Mouse (Mus musculus) CH12.LX (cell line): ENCODE data around the gene Stag1. TPM values are rescaled to one million over a fixed set of nuclear protein-coding genes. Genes with fewer than 3 reads are reported as not detected.

Experiments used
- DNase-seq: peaks from one replicate; pipeline ENCODE4 v3.0.0-alpha.2; 2013; ENCODE audit errors: extremely low read depth
- H3K27ac ChIP-seq: 2 replicates; pipeline ENCODE4 v1.5.1; 2012; ENCODE audit warnings: low read depth, mild to moderate bottlenecking, control low read depth, moderate library complexity; ENCODE audit not compliant: insufficient read depth
- H3K27me3 ChIP-seq: replicated peaks from 2 replicates; pipeline ENCODE3; 2012; ENCODE audit warnings: inconsistent platforms
- H3K36me3 ChIP-seq, 2 experiments: replicated peaks in 1 of 2; 2 replicates each; pipeline versions ENCODE3 to v1.6.1; 2012; ENCODE audit warnings: inconsistent platforms in 1 of 2, low read length in 1 of 2, mild to moderate bottlenecking in 1 of 2, mixed read lengths in 1 of 2, moderate library complexity in 1 of 2; ENCODE audit not compliant: control insufficient read depth in 1 of 2, insufficient read depth in 1 of 2
- H3K4me1 ChIP-seq, 2 experiments: 2 replicates each; pipeline ENCODE4 v1.6.1; 2012; ENCODE audit warnings: inconsistent platforms in 1 of 2, moderate library complexity in 1 of 2; ENCODE audit not compliant: insufficient read depth in 2 of 2, control insufficient read depth in 1 of 2
- H3K4me2 ChIP-seq: 2 replicates; pipeline ENCODE4 v1.6.1; 2012; ENCODE audit warnings: low read depth, mild to moderate bottlenecking, control low read depth; ENCODE audit not compliant: poor library complexity, insufficient read depth, severe bottlenecking
- H3K4me3 ChIP-seq, 3 experiments: fragments of 150-350 bp in 1 of 3; sonication (generic) in 1 of 3; replicated peaks in 1 of 3; 2 replicates each; pipeline versions ENCODE3 to v1.5.1; 2011 to 2012; ENCODE audit warnings: low read depth in 2 of 3, low read length in 2 of 3, mild to moderate bottlenecking in 2 of 3, moderate library complexity in 2 of 3, control low read depth in 1 of 3, improper control_type of control experiment in 1 of 3, inconsistent platforms in 1 of 3, mixed read lengths in 1 of 3; ENCODE audit not compliant: poor library complexity in 1 of 3
- H3K79me2 ChIP-seq: replicated peaks from 2 replicates; pipeline ENCODE4 v1.6.1; 2012; ENCODE audit warnings: mild to moderate bottlenecking, moderate library complexity; ENCODE audit not compliant: control insufficient read depth, poor library complexity, insufficient read depth, severe bottlenecking; ENCODE audit errors: extremely low read depth
- H3K9ac ChIP-seq: 2 replicates; pipeline ENCODE4 v1.6.1; 2012; ENCODE audit warnings: low read depth, mild to moderate bottlenecking, control low read depth, moderate library complexity; ENCODE audit not compliant: insufficient read depth
- H3K9me3 ChIP-seq: replicated peaks from 2 replicates; pipeline ENCODE3; 2012; ENCODE audit warnings: low read length, inconsistent platforms, mixed read lengths
- BHLHE40 ChIP-seq: IDR thresholded peaks from 2 replicates; pipeline ENCODE4 v1.6.1; 2011; ENCODE audit warnings: mild to moderate bottlenecking, low read depth, low read length, improper control_type of control experiment
- CHD2 ChIP-seq: IDR thresholded peaks from 2 replicates; pipeline ENCODE4 v1.6.1; 2011; ENCODE audit warnings: low read length, improper control_type of control experiment
- CTCF ChIP-seq, 2 experiments: IDR thresholded peaks in 1 of 2; conservative IDR thresholded peaks in 1 of 2; 2 replicates each; pipeline ENCODE4 v1.5.1; 2011 to 2012; ENCODE audit warnings: low read depth in 2 of 2, low read length in 2 of 2, improper control_type of control experiment in 1 of 2, inconsistent platforms in 1 of 2, mild to moderate bottlenecking in 1 of 2, moderate library complexity in 1 of 2
- E2F4 ChIP-seq: IDR thresholded peaks from 2 replicates; pipeline ENCODE4 v1.6.1; 2011; ENCODE audit warnings: low read depth, low read length, improper control_type of control experiment; ENCODE audit not compliant: insufficient replicate concordance
- ETS1 ChIP-seq: conservative IDR thresholded peaks from 2 replicates; pipeline ENCODE4 v1.6.1; 2012; ENCODE audit warnings: low read depth, mild to moderate bottlenecking, inconsistent platforms, low read length, improper control_type of control experiment, moderate library complexity
- GABPA ChIP-seq: IDR thresholded peaks from 2 replicates; pipeline ENCODE4 v1.6.1; 2012; ENCODE audit warnings: low read depth, low read length, improper control_type of control experiment, inconsistent platforms; ENCODE audit not compliant: insufficient replicate concordance
- IRF4 ChIP-seq: IDR thresholded peaks from 2 replicates; pipeline ENCODE4 v1.6.1; 2014; ENCODE audit warnings: low read depth, mild to moderate bottlenecking, inconsistent platforms, low read length, improper control_type of control experiment
- JUN ChIP-seq: IDR thresholded peaks from 2 replicates; pipeline ENCODE4 v1.6.1; 2011; ENCODE audit warnings: low read depth, mild to moderate bottlenecking, low read length, improper control_type of control experiment, moderate library complexity; ENCODE audit not compliant: insufficient read depth
- KAT2A ChIP-seq: IDR thresholded peaks from 2 replicates; pipeline ENCODE4 v1.6.1; 2012; ENCODE audit warnings: low read length, improper control_type of control experiment, inconsistent platforms; ENCODE audit not compliant: insufficient replicate concordance
- MAX ChIP-seq: IDR thresholded peaks from 2 replicates; pipeline ENCODE4 v1.6.1; 2011; ENCODE audit warnings: low read length, improper control_type of control experiment
- MAZ ChIP-seq: IDR thresholded peaks from 2 replicates; pipeline ENCODE4 v1.6.1; 2012; ENCODE audit warnings: low read depth, mild to moderate bottlenecking, inconsistent platforms, low read length, improper control_type of control experiment, moderate library complexity
- MXI1 ChIP-seq: IDR thresholded peaks from 2 replicates; pipeline ENCODE4 v1.6.1; 2011; ENCODE audit warnings: mild to moderate bottlenecking, low read depth, low read length, improper control_type of control experiment
- MYC ChIP-seq: IDR thresholded peaks from 2 replicates; pipeline ENCODE4 v1.6.1; 2011; ENCODE audit warnings: low read depth, mild to moderate bottlenecking, improper control_type of control experiment, low read length
- POLR2AphosphoS2 ChIP-seq: IDR thresholded peaks from 2 replicates; pipeline ENCODE4 v1.6.1; 2011; ENCODE audit warnings: low read depth, low read length, improper control_type of control experiment
- RCOR1 ChIP-seq: conservative IDR thresholded peaks from 2 replicates; pipeline ENCODE4 v1.6.1; 2012; ENCODE audit warnings: low read depth, mild to moderate bottlenecking, inconsistent platforms, low read length, improper control_type of control experiment
- SMC3 ChIP-seq: IDR thresholded peaks from 2 replicates; pipeline ENCODE4 v1.6.1; 2011; ENCODE audit warnings: low read depth, low read length, improper control_type of control experiment
- TCF12 ChIP-seq: IDR thresholded peaks from 2 replicates; pipeline ENCODE4 v1.6.1; 2014; ENCODE audit warnings: low read depth, mild to moderate bottlenecking, inconsistent platforms, low read length, improper control_type of control experiment
- UBTF ChIP-seq: IDR thresholded peaks from 2 replicates; pipeline ENCODE4 v1.6.1; 2012; ENCODE audit warnings: low read depth, mild to moderate bottlenecking, inconsistent platforms, low read length, improper control_type of control experiment, moderate library complexity
- USF1 ChIP-seq: IDR thresholded peaks from 2 replicates; pipeline ENCODE4 v1.6.1; 2014; ENCODE audit warnings: low read depth, mild to moderate bottlenecking, inconsistent platforms, low read length, improper control_type of control experiment
- ZC3H11A ChIP-seq: IDR thresholded peaks from 2 replicates; pipeline ENCODE4 v1.6.1; 2012; ENCODE audit warnings: low read depth, mild to moderate bottlenecking, inconsistent platforms, low read length, improper control_type of control experiment
- ZMIZ1 ChIP-seq: IDR thresholded peaks from 2 replicates; pipeline ENCODE4 v1.6.1; 2012; ENCODE audit warnings: low read depth, mild to moderate bottlenecking, inconsistent platforms, low read length, improper control_type of control experiment
- ZNF384 ChIP-seq: IDR thresholded peaks from 2 replicates; pipeline ENCODE4 v1.6.1; 2012; ENCODE audit warnings: low read depth, low read length, improper control_type of control experiment, inconsistent platforms
- dilution Hi-C: fragments of 300-500 bp; cut with MboI; formaldehyde crosslinking; loops from 2 replicates; pipeline ENCODE4 v1.14.3; 2020; ENCODE audit warnings: low sequenced_read_pairs; ENCODE audit not compliant: extremely low pct_unique_long_range_greater_than_20kb, extremely low pct_ligation_motif_present
- in situ Hi-C: fragments of 300-500 bp; cut with MboI; formaldehyde crosslinking; loops from 3 replicates; pipeline ENCODE4 v1.14.3; 2019; ENCODE audit warnings: low sequenced_read_pairs, low pct_ligation_motif_present, low pct_unique_long_range_greater_than_20kb, mixed read lengths
- polyA plus RNA-seq: library from polyadenylated mRNA; unstranded; fragments of >175 nt; gene quantifications from 2 replicates; pipeline ENCODE4 v1.2.1, GENCODE M21; 2012; ENCODE audit warnings: low read depth; ENCODE audit not compliant: insufficient read length
- total RNA-seq, 2 experiments: library from RNA; depleted of rRNA; stranded (reverse); fragments of 300-350 nt in 1 of 2; fragments of >200 nt in 1 of 2; gene quantifications; 2 replicates each; pipeline ENCODE4 v1.2.3; 2012 to 2014

The Stag1 gene
- total and polyA plus RNA-seq, 3 experiments, result 24.5 to 45.9 (median 33.7) TPM

- dilution Hi-C loops, result no loop called here
- H3K4me1 ChIP-seq, result 0 out of 4 replicates have a peak, but pooled peaks cover 0 to 3% of the 10 kb centered on the region in 2 experiments
- no peak overlapping the region for H3K9ac ChIP-seq
- no peak overlapping the region for H3K27ac ChIP-seq
- no peak overlapping the region for H3K4me2 ChIP-seq
- no peak for DNase-seq
- in situ Hi-C loops, result no loop called here
- no peaks in the 10 kb centered on the region for H3K36me3 ChIP-seq
- TF ChIP-seq POLR2AphosphoS2 (no peak), GABPA (no peak), USF1 (no peak), MYC (no peak), TCF12 (no peak), CTCF (conservative IDR thresholded peaks at IDR 0.05 in 1 of 2, IDR thresholded peaks at IDR 0.05 in 1 of 2; ENCODE audit: low read depth in 2 of 2, low read length in 2 of 2) (no peak), ETS1 (no peak), E2F4 (no peak), JUN (no peak), BHLHE40 (no peak)
- no peak overlapping the region for H3K4me3 ChIP-seq
- no peaks in the 10 kb centered on the region for H3K9me3 ChIP-seq
- no peaks in the 10 kb centered on the region for H3K27me3 ChIP-seq
- no peaks in the 10 kb centered on the region for H3K79me2 ChIP-seq
Measured at GRCm38 (mm10) chr9:100582883-100583575, 14.6 kb upstream of the Stag1 start.

DNA sequence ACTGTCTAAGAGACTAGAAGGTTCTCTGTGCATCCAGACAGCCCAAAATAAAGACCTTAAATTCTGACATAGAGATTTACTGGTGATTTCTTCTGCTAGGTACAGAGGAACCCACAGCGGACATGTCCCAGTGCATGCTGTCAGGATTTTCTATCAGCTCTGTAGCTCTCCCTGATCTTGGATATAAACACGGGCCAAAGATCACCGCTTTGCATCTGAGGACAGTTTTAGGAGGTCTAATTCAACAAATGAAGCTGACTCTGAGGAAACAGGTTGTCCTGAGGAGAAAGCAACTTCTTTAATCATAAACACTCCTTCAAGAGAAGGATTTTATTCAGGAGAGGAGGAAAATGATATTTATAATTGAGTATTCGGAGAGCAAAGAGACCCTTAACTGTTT, 13.6 kb upstream of the Stag1 start:
- in situ Hi-C loops (no loop called here), dilution Hi-C loops (no loop called here)
- Histone ChIP-seq H3K36me3 (no peaks in the 10 kb centered on the region), H3K4me2 (no peak overlapping the region), H3K79me2 (no peaks in the 10 kb centered on the region), H3K4me1 (0 out of 4 replicates have a peak, but pooled peaks cover 0 to 3% of the 10 kb centered on the region in 2 experiments), H3K4me3 (no peak overlapping the region), H3K27ac (no peak overlapping the region), H3K9me3 (no peaks in the 10 kb centered on the region), H3K9ac (no peak overlapping the region), H3K27me3 (no peaks in the 10 kb centered on the region)
- no peak for TF ChIP-seq MAZ
- no peak for TF ChIP-seq MAX
- TF ChIP-seq ZMIZ1, result no peak
- no peak for TF ChIP-seq UBTF
- no peak for TF ChIP-seq CHD2
- no peak for TF ChIP-seq CTCF (conservative IDR thresholded peaks at IDR 0.05 in 1 of 2, IDR thresholded peaks at IDR 0.05 in 1 of 2; ENCODE audit: low read depth in 2 of 2, low read length in 2 of 2)
- TF ChIP-seq ZC3H11A, result no peak
- no peak for TF ChIP-seq ZNF384
- TF ChIP-seq RCOR1, result no peak
- no peak for TF ChIP-seq JUN
- no peak for TF ChIP-seq MXI1
- no peak for TF ChIP-seq IRF4
- no peak for TF ChIP-seq POLR2AphosphoS2
- no peak for TF ChIP-seq KAT2A
- no peak for TF ChIP-seq MYC
- no peak for TF ChIP-seq E2F4
- TF ChIP-seq SMC3, result no peak
- DNase-seq, result no peak
